Mouse (Mus musculus) ES-Bruce4 (cell line): ENCODE measurements around the gene Car9.

Experiments used
- CTCF ChIP-seq: IDR thresholded peaks from one replicate; pipeline ENCODE4 v1.8.1; 2011; ENCODE audit warnings: low read depth, low read length
- EP300 ChIP-seq: IDR thresholded peaks from 2 replicates; pipeline ENCODE4 v1.6.1; 2011; ENCODE audit warnings: low read depth, low read length; ENCODE audit not compliant: insufficient read depth
- POLR2A ChIP-seq: IDR thresholded peaks from one replicate; pipeline ENCODE4 v1.8.1; 2011; ENCODE audit warnings: low read length; ENCODE audit not compliant: insufficient read depth

- TF ChIP-seq CTCF (no peak), POLR2A (no peak), EP300 (no peak)
Observed at GRCm38 (mm10) chr4:43463102-43463501, 43.7 kb upstream of the Car9 start.
